Mouse (Mus musculus) layer of hippocampus, postnatal 25 days (tissue): ENCODE results near the gene Pmepa1. TPM values are rescaled to one million over a fixed set of nuclear protein-coding genes. Genes with fewer than 3 reads are reported as not detected.

ENCODE experiments used
- total RNA-seq, 2 experiments: library from RNA; stranded (reverse); gene quantifications; 2 replicates each; pipeline ENCODE4 v1.2.3; 2021

Pmepa1 gene
- total RNA-seq, 2 experiments from 2014 or later: 26.2 TPM

Other genes with a start within 250 kb of the Pmepa1 start
- not detected for gene Ctcfl, start 157.0 kb downstream of the Pmepa1 start, total RNA-seq
- gene Pck1, start 123.5 kb downstream of the Pmepa1 start, total RNA-seq: not detected
- not detected for gene Zbp1, start 57.6 kb downstream of the Pmepa1 start, total RNA-seq
- gene 1700021F07Rik, start 246.1 kb upstream of the Pmepa1 start, total RNA-seq: not detected